Mouse (Mus musculus) adrenal gland, adult 8-10 months (tissue): Measurements from ENCODE around the gene Dlx2. TPM values are rescaled to one million over a fixed set of nuclear protein-coding genes. Genes with fewer than 3 reads are reported as not detected.

Experiments
- DNase-seq: peaks from one replicate; pipeline ENCODE4 v3.0.0; 2022
- total RNA-seq, 4 experiments: library from RNA; stranded (reverse); gene quantifications; 2 replicates each; pipeline ENCODE4 v1.2.4; 2022

Dlx2 gene
- total RNA-seq: under 1 TPM; 0.17 to 0.38 (median 0.19) TPM

DNA sequence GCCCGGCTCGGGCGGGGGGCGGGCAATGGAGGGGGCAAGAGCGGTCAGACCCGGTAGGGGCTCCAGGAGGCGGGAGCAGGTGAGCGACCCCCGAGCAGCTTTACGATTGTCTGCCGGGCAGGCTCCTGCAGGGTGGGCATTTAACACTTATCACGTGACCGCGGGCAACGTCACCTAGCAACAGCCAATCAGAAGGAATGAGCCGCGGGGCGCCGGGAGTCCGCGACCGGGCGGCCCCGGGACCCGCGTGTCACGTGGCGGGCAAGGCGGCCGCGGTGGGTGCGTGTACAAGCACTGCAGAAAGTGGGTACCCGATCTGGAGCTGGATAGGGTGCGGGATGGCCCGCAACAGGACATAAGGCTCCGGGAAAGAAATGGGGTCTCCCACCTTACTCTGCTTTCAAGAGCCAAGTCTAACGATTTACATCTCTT, at the start of gene Dlx2:
TSS of gene Dlx2 (minus strand) at position 115 of the 432 bp plus-strand sequence.
- no peak for DNase-seq

DNA sequence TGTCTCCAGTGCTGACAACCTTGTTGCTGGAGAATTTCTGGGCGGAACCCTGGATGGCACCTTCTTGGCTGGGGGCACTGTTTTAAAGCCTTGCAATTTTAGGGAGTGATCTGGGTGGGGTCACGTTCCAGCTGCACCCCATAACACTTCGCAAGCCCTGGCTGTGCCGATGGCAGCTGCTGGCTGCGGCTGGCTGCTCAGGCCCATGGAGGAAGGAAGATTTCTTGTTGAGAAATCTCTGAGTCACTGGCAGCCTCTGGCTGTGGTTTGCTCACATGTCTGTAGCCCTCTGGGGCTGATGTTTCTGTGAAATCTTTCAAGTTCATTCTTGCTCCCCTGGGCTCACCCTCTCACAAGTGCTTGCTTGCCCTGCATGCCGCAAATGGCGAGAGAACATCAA, 47.9 kb upstream of the Dlx2 start:
- peak; percentile 45 for DNase-seq

DNA sequence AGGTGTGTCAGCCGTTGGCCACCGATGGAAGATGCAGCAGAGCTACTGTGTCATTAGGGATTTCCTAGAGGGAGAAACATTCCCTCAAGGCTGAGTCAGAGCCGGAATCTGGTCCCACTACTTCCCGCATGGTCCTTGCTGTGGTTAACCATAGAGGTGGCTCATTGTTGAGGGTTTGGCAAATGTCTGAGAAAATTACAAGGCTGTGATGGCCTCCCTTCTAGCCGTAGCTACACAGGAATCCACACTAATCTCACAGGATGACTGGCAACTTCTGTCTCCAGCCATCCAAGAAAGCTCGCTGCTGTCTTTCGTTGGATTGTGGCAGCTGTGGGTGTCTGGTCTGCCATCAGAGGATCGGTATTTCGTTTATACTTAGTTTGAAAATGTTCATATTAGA, 42.6 kb upstream of the Dlx2 start:
- no peak for DNase-seq

DNA sequence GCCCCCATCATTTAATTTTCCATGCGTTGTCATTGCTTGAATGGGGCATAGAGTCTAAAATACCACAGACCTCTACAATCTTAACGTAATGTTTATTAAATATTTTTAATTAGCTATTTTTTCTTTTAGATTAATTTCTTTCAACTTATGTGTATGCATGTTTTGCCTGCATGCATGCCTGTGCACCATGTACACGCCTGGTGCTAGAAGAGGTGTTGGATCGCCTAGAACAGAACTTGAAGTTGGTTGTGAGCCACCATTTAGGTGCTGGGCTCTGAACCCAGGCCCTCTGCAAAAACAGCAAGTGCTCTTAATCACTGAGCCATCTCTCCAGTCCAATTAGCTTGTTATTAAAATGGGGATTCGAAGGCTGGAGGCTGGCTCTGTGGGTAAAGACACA, 34.9 kb upstream of the Dlx2 start:
- DNase-seq: no peak

DNA sequence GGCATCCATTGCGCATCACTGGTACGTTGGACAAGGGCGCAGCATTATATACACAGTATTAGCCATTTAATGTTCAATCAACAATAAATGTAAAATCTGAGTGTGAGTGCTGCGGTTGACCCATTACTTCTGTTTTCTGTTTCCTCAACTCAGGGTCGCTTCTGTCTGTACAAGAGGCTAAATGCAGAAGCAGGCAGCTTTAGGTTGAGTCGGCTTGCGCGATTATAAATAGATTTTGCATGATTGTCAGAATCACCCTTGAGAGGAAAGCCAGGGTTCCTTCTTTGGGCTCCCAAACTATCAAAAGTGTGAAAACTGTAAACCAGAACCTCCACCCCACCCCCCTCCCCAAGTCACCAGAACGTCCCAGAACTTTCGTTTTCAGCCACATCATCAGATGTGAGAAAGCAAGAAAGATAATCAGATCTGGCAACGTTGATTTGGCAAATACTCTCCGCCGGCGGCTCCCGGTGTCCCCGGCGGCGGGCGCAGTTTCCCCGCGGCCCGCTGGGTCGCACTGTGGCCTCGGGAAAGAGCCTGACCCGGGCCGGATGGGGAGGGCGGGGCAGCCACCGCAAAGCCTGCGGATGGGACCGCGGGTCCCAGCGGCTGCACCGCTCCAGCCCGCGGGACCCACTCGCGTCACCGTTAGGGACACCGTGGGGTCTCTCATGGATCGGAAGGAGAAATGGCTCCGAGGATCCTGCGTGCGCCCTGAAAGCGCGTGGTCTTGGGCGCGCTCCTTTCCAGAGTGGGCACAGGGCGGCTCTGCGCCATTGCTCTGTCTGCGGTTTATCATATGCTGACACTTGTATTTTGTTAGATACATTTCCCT, 34.3 kb upstream of the Dlx2 start:
- peak; percentile 23 for DNase-seq

DNA sequence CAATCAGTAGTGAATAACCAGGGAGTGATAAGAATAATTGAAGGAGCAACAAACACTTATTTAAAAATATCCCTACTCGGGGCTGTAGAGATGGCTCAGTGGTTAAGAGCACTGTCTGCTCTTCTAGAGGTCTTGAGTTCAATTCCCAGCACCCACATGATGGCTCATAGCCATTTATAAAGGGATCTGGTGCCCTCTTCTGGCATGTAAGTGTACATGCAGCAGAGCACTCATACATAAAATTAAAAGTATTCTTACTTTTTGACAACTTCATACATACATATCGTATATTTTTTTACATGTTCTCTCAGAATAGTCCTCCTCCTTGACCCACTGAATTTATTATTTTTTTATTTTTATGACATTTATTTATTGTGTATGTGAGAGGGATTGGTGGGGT, 30.5 kb upstream of the Dlx2 start:
- no peak for DNase-seq

DNA sequence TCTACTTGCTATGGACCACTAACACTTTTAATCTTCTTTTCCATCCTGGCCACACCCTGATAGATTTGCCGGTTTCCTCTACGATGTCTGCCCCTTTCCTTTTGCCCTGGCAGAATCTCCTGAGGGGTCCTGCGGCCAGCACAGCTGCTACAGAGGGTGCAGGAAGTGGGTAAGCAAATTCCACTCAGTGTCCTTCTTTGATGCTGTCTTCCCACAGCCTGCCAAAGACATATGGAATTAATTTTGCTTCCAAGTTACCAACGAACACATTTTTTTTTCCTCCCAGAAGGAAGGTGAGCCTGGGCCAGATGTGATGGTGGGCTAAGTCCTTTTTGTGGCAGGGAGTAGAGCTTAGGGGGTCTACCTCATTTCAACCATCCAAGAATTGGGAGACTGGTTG, 27.2 kb upstream of the Dlx2 start:
- no peak for DNase-seq

DNA sequence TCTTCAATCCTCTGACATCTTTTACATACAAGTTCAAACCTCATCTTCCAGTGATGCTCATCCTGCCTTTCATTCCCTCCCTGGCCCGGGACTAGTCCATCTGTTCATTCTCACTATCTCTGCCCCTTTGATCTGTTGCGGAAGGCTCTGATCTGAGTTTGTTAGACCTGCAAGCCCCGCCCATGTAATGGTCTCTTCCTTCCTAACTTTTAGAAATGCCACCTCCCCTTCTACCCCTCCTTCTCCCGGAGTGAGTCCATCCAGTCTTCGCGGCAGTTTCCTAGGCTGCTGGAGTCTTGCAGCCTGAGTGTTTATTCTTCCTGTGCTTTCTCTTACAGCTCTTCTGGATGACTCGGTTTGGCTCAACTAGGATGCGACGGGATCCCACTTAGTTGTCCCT, 19.9 kb upstream of the Dlx2 start:
- DNase-seq: no peak

DNA sequence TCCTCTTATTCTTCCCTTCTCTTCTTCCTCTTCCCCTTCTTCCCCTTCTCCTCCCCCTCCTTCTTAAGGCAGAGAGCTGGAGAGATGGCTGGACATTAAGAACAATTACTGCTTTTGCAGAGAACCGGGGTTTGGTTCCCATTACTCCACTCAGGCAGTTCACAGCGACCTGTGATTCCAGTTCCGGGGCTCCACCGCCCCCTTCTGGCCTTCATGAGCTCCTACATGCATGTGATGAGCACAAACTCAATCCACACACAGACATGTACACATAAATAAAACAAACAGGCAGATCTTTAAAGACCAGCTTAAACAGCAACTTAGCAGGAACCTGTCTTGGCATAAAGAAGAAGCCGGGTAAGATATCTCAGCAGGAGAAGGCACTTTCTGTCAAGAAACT, 9.5 kb upstream of the Dlx2 start:
- no peak for DNase-seq

DNA sequence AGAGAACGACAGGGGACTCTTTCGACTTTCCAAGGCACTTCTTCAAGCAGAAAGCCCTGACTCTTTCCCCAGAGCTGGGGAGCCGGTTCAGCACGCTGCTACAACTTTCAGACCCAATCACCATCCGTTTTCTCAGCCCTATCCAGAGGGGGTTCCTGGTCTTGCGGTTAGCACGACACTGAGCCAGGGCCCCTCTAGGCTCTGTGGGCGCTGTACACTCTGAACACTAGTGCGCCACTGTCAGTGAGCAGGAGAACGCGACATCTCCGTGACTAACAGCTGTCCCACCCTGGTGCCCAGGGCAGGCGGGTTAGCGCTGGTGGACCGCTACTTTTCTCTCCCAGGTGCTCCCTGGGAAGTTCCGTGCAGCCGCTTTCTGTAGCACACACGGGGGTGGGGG, 5.2 kb upstream of the Dlx2 start:
- DNase-seq: no peak

DNA sequence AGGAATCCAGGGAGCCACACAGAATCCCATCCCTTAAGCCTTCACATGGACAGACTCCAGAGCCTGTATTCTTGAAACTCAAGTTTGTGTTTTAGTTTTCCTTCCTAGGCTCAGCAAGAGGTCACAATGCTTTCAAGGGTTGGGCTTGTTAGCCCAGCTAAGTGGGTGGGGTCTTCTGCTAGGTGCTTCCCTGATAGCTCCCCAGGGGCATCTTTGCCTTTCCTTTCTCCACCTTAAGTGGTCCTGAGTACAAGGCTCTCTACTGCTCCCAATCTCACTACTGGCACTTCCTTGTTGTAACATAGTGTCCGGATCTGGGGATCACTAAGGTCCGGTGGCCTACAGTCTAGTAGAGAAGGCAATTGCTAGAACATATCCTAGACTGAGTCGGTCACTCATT, 3.8 kb upstream of the Dlx2 start:
- no peak for DNase-seq

DNA sequence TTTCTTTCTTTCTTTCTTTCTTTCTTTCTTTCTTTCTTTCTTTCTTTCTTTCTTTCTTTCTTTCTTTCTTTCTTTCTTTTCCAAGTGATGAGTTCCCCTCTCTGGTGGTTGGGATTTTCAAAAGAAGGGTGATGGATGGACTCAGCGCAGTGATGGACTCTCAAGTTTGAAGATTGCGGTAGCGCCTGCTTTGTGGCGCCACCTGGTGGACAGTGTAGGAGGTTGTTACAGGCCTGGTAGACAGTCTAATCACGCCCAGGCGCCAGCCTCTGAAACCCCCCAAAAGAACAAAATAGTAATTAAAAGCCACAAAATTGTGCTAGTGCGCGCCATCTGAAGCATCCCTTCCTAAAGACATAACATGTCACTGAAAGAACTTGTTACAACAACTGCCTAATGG, 1.3 kb upstream of the Dlx2 start:
- DNase-seq: peak; percentile 32

DNA sequence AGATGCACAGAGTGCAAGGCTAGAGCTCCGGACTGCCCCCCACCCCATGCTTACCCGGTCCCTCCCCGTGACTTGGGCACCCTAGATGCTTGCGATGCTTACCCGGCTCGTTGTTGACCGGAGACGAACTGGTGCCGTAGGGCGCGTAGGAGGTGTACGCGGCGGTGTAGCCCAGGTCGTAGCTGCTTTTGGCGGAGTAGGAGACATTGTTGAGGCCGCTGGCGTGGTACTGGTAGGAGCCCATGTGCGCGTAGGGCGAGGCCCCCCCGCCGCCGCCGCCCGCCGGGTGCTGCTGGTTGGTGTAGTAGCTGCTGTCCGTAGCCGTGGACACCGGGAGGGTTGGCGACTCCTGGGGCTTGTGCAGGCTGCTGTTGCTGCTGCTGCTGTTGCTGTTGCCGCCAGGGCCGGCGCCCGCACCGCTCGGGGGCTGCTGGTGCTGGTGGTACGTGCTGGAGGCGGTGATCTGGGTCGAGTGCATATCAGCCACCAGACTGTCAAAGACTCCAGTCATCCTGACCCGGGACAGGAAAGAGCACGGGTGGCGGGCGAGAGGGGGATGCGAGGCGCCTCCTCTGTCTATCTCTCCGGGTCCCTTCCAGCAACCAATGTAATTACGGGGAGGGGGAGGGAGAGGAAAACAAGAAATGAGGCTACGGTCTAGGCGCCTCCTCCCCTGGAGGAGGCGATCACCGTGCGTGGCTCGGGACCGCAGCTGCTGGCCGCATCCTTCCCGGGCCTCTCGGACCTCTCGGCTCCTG, 493 bp downstream of the Dlx2 start:
- DNase-seq: no peak

DNA sequence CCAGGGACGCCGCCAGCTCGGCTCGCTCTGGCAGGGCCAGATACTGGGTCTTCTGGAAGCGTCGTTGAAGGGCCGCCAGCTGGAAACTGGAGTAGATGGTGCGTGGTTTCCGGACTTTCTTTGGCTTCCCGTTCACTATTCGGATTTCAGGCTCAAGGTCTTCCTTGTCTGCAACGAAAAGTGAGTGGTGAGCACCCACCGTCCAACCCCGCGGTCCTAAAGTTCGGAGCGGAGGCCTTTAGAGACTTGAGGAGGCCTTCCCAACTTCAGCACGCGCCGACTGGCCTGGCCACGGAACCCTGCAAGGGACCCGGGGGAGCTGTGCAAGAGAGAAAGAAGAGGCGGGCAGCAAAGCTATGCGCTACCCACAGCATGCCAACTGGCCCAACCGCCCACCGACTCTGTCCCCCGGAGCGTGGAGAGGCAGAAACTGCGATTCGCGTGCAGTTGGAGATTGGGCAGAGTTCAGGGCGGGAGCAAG, 1.1 kb downstream of the Dlx2 start:
- no peak for DNase-seq

DNA sequence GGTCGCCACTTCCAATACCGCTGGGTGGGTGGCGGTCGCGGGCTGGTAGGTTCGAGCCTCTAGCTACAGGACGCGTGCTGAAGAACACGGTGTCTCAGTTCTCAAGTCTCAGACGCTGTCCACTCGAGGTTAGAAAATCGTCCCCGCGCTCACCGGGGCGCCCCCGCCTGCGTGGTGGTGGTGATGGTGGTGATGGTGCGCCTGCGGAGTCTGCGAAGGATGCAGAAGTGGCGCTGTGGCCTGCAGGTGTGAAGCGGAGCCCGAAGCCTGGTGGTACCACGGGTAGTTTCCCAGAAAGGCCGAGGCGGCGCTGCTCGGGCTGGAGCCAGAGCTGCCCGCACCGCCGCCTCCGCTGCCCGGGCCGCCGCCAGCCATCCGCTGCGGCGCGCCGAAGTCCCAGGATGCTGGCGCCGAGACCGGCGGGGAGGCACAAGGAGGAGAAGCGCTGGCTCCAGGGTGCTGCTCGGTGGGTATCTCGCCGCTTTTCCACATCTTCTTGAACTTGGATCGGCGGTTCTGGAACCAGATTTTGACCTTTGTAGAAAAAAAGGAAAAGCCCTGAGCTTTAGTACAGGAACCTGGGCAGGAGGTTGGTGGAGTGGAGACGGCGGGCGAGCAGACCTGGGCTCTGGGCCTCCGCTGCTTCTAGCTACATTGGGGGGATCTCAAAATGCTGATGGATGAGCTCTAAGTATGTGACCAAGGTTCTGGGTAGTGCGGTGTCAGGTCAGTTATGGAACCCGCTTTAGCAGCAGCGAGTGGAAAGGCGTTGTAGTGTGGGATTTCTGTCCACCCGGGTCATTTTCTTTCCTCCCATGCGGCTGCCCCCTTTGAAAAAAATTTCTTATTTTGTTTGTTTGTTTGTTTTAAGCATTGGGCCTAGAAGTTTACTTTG, 1.9 kb downstream of the Dlx2 start:
- DNase-seq: no peak

DNA sequence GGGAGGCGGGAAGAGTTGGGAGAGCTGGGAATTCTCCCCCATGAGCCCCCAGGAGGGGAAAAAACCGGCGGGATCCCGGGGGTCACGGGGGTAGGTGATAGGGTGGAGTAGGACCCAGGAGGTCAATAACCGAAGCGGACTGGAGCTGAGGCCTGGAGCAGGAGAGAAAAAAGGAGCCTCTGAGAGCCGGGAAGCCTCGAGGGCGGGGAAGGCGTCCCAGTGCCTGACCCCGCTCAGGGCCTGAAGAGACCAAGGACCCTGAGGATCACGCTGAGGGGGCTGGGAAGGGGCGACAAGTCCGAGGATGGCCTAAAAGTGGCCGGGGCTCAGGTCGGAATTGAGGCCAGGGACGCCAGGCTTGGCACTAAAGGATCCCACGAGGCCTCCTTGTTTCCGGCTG, 2.6 kb downstream of the Dlx2 start:
- no peak for DNase-seq

DNA sequence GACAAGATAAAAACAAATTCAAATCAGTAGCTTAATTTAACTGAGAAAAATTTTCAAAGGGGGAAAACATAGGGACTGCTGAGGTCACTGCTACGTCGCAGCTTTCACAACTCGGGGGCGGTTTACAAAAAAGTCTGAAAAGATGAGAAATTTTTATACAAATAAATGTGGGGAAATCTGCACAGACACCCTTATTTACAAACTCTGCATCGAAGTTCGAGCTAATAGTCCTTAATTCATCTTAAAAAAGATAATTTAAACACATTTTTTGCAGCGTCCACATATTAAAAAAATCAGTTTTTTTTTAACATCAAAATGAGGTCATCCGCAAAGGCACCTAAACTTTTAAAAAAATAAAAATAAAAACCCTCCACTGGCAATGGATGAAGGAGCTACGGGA, 3.0 kb downstream of the Dlx2 start:
- DNase-seq: no peak

DNA sequence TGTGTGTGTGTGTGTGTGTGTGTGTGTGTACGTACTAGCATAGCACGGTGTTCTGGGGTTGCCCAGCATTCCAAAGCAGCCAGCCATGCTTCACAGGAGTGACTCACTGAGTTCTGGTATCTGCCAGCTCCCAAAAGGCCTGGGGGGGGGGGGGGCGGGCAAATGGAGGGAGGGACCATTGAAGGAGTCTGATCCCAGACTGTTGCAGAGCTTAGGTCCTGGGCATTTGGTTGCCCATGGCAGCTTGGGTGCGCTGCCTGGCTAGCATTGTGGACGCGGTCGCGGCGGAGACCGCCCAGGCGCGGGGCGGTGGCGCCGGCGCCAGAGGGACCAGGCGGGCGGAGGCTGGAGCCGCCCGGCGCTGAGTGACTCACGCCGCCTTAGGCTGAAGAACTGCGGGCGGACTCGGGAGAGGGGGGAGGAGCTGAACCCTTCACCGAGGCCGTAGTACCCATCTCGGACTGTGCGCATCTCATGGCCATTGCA, 3.7 kb downstream of the Dlx2 start:
- no peak for DNase-seq

DNA sequence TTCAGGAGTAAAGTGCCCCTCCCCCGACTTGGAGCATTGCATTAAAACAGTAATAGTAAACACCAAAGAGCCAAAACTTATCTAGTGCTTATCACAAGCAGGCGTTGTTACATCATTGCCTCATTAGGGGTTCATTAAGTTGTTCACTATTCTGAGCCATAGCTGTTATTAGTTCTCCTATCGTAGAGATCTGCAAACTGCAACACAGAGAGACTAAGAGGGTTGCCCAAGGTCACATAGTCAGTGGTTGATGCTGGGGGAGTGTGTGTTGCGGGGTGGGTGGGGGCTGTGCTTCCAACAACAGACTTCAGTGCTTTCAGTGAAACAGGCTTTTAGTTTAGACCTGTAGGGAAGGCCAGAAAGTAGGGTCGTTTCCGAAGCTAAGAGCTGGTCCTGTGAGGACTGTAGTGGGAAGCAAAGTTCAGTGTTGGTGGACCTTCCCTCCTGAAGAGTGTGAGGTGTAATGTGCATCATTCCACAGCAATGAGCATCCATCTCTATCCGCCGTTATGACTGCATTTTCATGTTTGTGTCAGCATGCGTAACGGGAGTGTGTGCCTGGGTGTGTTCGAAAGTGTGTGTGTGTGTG, 4.2 kb downstream of the Dlx2 start:
- no peak for DNase-seq

DNA sequence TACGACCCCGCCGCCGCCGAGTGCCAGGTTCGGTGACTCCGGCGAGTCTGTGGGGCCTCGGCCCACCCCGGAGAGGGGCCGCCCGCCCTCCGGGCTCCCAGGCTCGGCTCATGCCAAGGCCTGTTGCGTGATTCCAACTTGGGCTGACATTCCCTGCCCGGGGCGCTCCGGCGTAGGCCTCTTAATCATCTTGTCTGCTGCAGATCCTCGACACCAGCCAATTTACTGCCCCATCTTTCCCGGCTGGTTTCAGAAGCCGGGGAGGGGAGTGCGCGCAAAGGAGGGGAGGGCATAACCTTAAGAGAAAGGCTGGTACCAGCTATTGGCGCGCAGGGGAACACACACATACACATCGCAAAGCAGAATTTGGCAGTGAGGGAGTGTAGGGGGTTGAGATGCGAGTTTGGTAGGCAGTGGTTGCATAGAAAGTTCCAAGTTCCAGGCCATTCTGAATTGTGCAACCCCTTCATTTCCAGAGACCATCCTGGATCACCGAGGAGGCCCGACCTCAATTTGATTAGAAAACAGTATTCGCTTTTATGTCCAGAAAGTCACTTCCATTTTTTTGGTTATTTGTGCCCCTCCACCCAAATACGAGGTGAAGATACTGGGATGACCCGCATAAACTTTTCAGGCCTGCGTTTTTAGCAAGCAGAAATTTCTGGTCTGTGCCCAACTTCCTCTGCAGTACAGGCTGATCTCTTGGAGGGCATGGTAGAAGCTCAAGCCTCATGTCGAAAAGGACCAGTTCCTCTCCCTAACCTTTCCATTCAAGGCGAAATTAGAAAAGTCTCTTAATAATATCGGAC, 4.9 kb downstream of the Dlx2 start:
- DNase-seq: no peak
